Mouse (Mus musculus): ENCODE results near the gene Rec8. TPM values are rescaled to one million over a fixed set of nuclear protein-coding genes. Genes with fewer than 3 reads are reported as not detected.

Rec8 gene
- total RNA-seq, 2 experiments from 2014 or later, result 2.2 to 3.7 TPM

Other genes with a start within 250 kb of the Rec8 start
- gene Dhrs4, start 139.3 kb upstream of the Rec8 start, total RNA-seq (2021), result 10 to 100 TPM; 15.2 to 15.4 TPM
- 10 to 100 TPM; 46.6 to 46.9 TPM for gene Carmil3, start 127.4 kb upstream of the Rec8 start, total RNA-seq (2021)
- 100 to 1,000 TPM; 180 to 216 TPM for gene Cpne6, start 107.6 kb upstream of the Rec8 start, total RNA-seq (2021)
- gene Nrl, start 93.1 kb upstream of the Rec8 start, total RNA-seq (2021), result 1 to 10 TPM in 1 of 2 experiments, under 1 TPM in 1; 0.34 to 1.2 TPM
- gene Pck2, start 77.8 kb upstream of the Rec8 start, total RNA-seq (2021), result 10 to 100 TPM; 20.2 to 25.3 TPM
- 10 to 100 TPM; 73.1 to 77.7 TPM for gene Dcaf11, start 58.0 kb upstream of the Rec8 start, total RNA-seq (2021)
- gene A730061H03Rik, start 57.6 kb upstream of the Rec8 start, total RNA-seq (2021), result under 1 TPM in 1 of 2 experiments, not detected in 1; 0.89 TPM
- gene Fitm1, start 42.4 kb upstream of the Rec8 start, total RNA-seq (2021), result not detected
- 10 to 100 TPM; 39.4 to 45.3 TPM for gene Psme1, start 39.9 kb upstream of the Rec8 start, total RNA-seq (2021)
- 10 to 100 TPM; 38.1 to 41.5 TPM for gene Emc9, start 32.7 kb upstream of the Rec8 start, total RNA-seq (2021)
- gene Psme2, start 26.9 kb upstream of the Rec8 start, total RNA-seq (2021), result 10 to 100 TPM; 35.2 to 47.9 TPM
- gene Rnf31, start 26.3 kb upstream of the Rec8 start, total RNA-seq (2021), result 10 to 100 TPM; 27.6 to 31.7 TPM
- 10 to 100 TPM in 1 of 2 experiments, 1 to 10 TPM in 1; 9.9 to 12.3 TPM for gene Irf9, start 14.5 kb upstream of the Rec8 start, total RNA-seq (2021)
- 100 to 1,000 TPM; 117 TPM for gene Ipo4, start 17.9 kb downstream of the Rec8 start, total RNA-seq (2021)
- 1 to 10 TPM; 3.9 to 4.7 TPM for gene Gm49378, start 19.9 kb downstream of the Rec8 start, total RNA-seq (2021)
- gene Tm9sf1, start 25.8 kb downstream of the Rec8 start, total RNA-seq (2021), result 10 to 100 TPM; 36.6 to 45.2 TPM
- 1 to 10 TPM in 1 of 2 experiments, under 1 TPM in 1; 0.30 to 1.1 TPM for gene Tssk4, start 32.1 kb downstream of the Rec8 start, total RNA-seq (2021)
- gene Mdp1, start 42.5 kb downstream of the Rec8 start, total RNA-seq (2021), result 10 to 100 TPM; 36.9 to 40.1 TPM
- 10 to 100 TPM; 22.1 to 24.8 TPM for gene Gmpr2, start 53.9 kb downstream of the Rec8 start, total RNA-seq (2021)
- gene Nedd8, start 54.1 kb downstream of the Rec8 start, total RNA-seq (2021), result 100 to 1,000 TPM; 325 to 348 TPM
- 10 to 100 TPM; 12.9 to 14.8 TPM for gene Tinf2, start 63.8 kb downstream of the Rec8 start, total RNA-seq (2021)
- gene Tgm1, start 95.9 kb downstream of the Rec8 start, total RNA-seq (2021), result not detected
- 10 to 100 TPM; 45.6 to 45.8 TPM for gene Rabggta, start 104.2 kb downstream of the Rec8 start, total RNA-seq (2021)
- gene Dhrs1, start 127.7 kb downstream of the Rec8 start, total RNA-seq (2021), result 10 to 100 TPM; 79.2 to 88.7 TPM
- 10 to 100 TPM; 12.7 to 14.0 TPM for gene Nop9, start 127.7 kb downstream of the Rec8 start, total RNA-seq (2021)
- 1 to 10 TPM; 1.6 to 2.3 TPM for gene Cideb, start 140.4 kb downstream of the Rec8 start, total RNA-seq (2021)
- under 1 TPM; 0.25 to 0.32 TPM for gene Ltb4r2, start 143.4 kb downstream of the Rec8 start, total RNA-seq (2021)
- under 1 TPM; 0.25 to 0.39 TPM for gene Ltb4r1, start 147.9 kb downstream of the Rec8 start, total RNA-seq (2021)
- gene Adcy4, start 166.1 kb downstream of the Rec8 start, total RNA-seq (2021), result 1 to 10 TPM; 3.8 to 7.1 TPM
- under 1 TPM in 1 of 2 experiments, not detected in 1; 0.96 TPM for gene Ripk3, start 170.8 kb downstream of the Rec8 start, total RNA-seq (2021)
- gene Nfatc4, start 205.1 kb downstream of the Rec8 start, total RNA-seq (2021), result 1 to 10 TPM; 1.3 to 2.6 TPM
- 10 to 100 TPM in 1 of 2 experiments, 1 to 10 TPM in 1; 6.5 to 10.5 TPM for gene Nynrin, start 236.0 kb downstream of the Rec8 start, total RNA-seq (2021)

All from left cerebral cortex, postnatal 25 days (tissue).